Mouse (Mus musculus): ENCODE data around the gene Fn3k. TPM values are rescaled to one million over a fixed set of nuclear protein-coding genes. Genes with fewer than 3 reads are reported as not detected.

Fn3k gene
- polyA plus RNA-seq (2014; fragmentation: Nextera tagmentation; extraction: Ambion mirVana), result 1.7 and 1.8 TPM in 2 replicates

- Histone ChIP-seq H3K27ac (ENCODE audit: low read depth, low read length) (no peak within 1 kb of the TSS), H3K27me3 (ENCODE audit: control insufficient read depth, insufficient read depth, low read length) (no peaks in the 10 kb centered on the region), H3K4me3 (ENCODE audit: low read depth, low read length) (peak within 1 kb of the TSS; percentile 25), H3K4me1 (ENCODE audit: control insufficient read depth, insufficient read depth, low read length) (peaks cover 4% of the 10 kb centered on the region; the same call in 1 of the 2 replicates), H3K9me3 (ENCODE audit: control insufficient read depth, low read length) (no peaks in the 10 kb centered on the region), H3K36me3 (ENCODE audit: control insufficient read depth, insufficient read depth, low read length) (no peaks in the 10 kb centered on the region), H3K9ac (ENCODE audit: low read length) (peak within 1 kb of the TSS; percentile 50), H3K4me2 (peak within 1 kb of the TSS; percentile 54)
- DNase-seq (ENCODE audit: low spot score, missing footprints) (peak; percentile 94), ATAC-seq (ENCODE audit: low FRiP score) (peak; percentile 93)
- 10% methylated on average over 30 of the region's 30 CpGs for WGBS
Measured at GRCm38 (mm10) chr11:121434156-121435155, at the start of gene Fn3k. TSS of gene Fn3k (plus strand) at chr11:121434913.

- Histone ChIP-seq H3K27me3 (ENCODE audit: control insufficient read depth, insufficient read depth, low read length) (peaks cover 8% of the 10 kb centered on the region; the same call in 1 of the 2 replicates), H3K9ac (ENCODE audit: low read length) (peak within 1 kb of the TSS; percentile 50; the same call in 1 of the 2 replicates), H3K4me3 (ENCODE audit: low read depth, low read length) (peak within 1 kb of the TSS; percentile 51), H3K27ac (ENCODE audit: low read depth, low read length) (no peak within 1 kb of the TSS), H3K4me2 (peak within 1 kb of the TSS; percentile 82), H3K36me3 (ENCODE audit: control insufficient read depth, insufficient read depth, low read length) (no peaks in the 10 kb centered on the region), H3K4me1 (ENCODE audit: control insufficient read depth, insufficient read depth, low read length) (no peaks in the 10 kb centered on the region), H3K9me3 (ENCODE audit: control insufficient read depth, low read length) (no peaks in the 10 kb centered on the region)
- WGBS, result 1% methylated on average over 61 of the region's 61 CpGs
- peak; percentile 98 for DNase-seq (ENCODE audit: low spot score, missing footprints)
- peak; percentile 99 for ATAC-seq (ENCODE audit: low FRiP score)
Measured at GRCm38 (mm10) chr11:121387750-121388553, 46.8 kb upstream of the Fn3k start, which contains the start of gene Rab40b. TSS of gene Rab40b (minus strand) at chr11:121388251.

GRCm38 (mm10) chr11:121388554-121388945 is 46.2 kb upstream of the Fn3k start:
- H3K9me3 ChIP-seq (ENCODE audit: control insufficient read depth, low read length), result no peaks in the 10 kb centered on the region
- H3K4me3 ChIP-seq (ENCODE audit: low read depth, low read length), result peak overlapping the region; percentile 51
- H3K36me3 ChIP-seq (ENCODE audit: control insufficient read depth, insufficient read depth, low read length), result no peaks in the 10 kb centered on the region
- WGBS, result 10% methylated on average over 6 of the region's 6 CpGs
- DNase-seq (ENCODE audit: low spot score, missing footprints) (no peak), ATAC-seq (ENCODE audit: low FRiP score) (no peak; the same call in 1 of the 2 replicates)
- peaks cover 8% of the 10 kb centered on the region; the same call in 1 of the 2 replicates for H3K27me3 ChIP-seq (ENCODE audit: control insufficient read depth, insufficient read depth, low read length)
- H3K4me2 ChIP-seq, result peak overlapping the region; percentile 82
- H3K4me1 ChIP-seq (ENCODE audit: control insufficient read depth, insufficient read depth, low read length), result no peaks in the 10 kb centered on the region
- no peak overlapping the region for H3K27ac ChIP-seq (ENCODE audit: low read depth, low read length)
- H3K9ac ChIP-seq (ENCODE audit: low read length), result no peak overlapping the region

GRCm38 (mm10) chr11:121390793-121391192 is 43.9 kb upstream of the Fn3k start:
- peaks cover 8% of the 10 kb centered on the region; the same call in 1 of the 2 replicates for H3K27me3 ChIP-seq (ENCODE audit: control insufficient read depth, insufficient read depth, low read length)
- no peak overlapping the region for H3K9ac ChIP-seq (ENCODE audit: low read length)
- no peak for DNase-seq (ENCODE audit: low spot score, missing footprints)
- no peak overlapping the region for H3K4me2 ChIP-seq
- no peak overlapping the region for H3K27ac ChIP-seq (ENCODE audit: low read depth, low read length)
- 69% methylated on average over 3 of the region's 3 CpGs for WGBS
- H3K4me1 ChIP-seq (ENCODE audit: control insufficient read depth, insufficient read depth, low read length), result no peaks in the 10 kb centered on the region
- no peak for ATAC-seq (ENCODE audit: low FRiP score)
- no peak overlapping the region for H3K4me3 ChIP-seq (ENCODE audit: low read depth, low read length)
- no peaks in the 10 kb centered on the region for H3K9me3 ChIP-seq (ENCODE audit: control insufficient read depth, low read length)
- H3K36me3 ChIP-seq (ENCODE audit: control insufficient read depth, insufficient read depth, low read length), result no peaks in the 10 kb centered on the region

- no peak for ATAC-seq (ENCODE audit: low FRiP score)
- no peak for DNase-seq (ENCODE audit: low spot score, missing footprints)
- Histone ChIP-seq H3K36me3 (ENCODE audit: control insufficient read depth, insufficient read depth, low read length) (no peaks in the 10 kb centered on the region), H3K4me2 (no peak overlapping the region), H3K9ac (ENCODE audit: low read length) (no peak overlapping the region), H3K4me1 (ENCODE audit: control insufficient read depth, insufficient read depth, low read length) (no peaks in the 10 kb centered on the region), H3K27me3 (ENCODE audit: control insufficient read depth, insufficient read depth, low read length) (no peaks in the 10 kb centered on the region), H3K9me3 (ENCODE audit: control insufficient read depth, low read length) (no peaks in the 10 kb centered on the region), H3K4me3 (ENCODE audit: low read depth, low read length) (no peak overlapping the region), H3K27ac (ENCODE audit: low read depth, low read length) (no peak overlapping the region)
- WGBS, result 88% methylated on average over 3 of the region's 3 CpGs
Measured at GRCm38 (mm10) chr11:121392405-121392804, 42.3 kb upstream of the Fn3k start.

GRCm38 (mm10) chr11:121407366-121408155 is 27.2 kb upstream of the Fn3k start:
- Histone ChIP-seq H3K27ac (ENCODE audit: low read depth, low read length) (no peak overlapping the region), H3K36me3 (ENCODE audit: control insufficient read depth, insufficient read depth, low read length) (no peaks in the 10 kb centered on the region), H3K4me3 (ENCODE audit: low read depth, low read length) (no peak overlapping the region), H3K4me2 (no peak overlapping the region), H3K9me3 (ENCODE audit: control insufficient read depth, low read length) (no peaks in the 10 kb centered on the region), H3K4me1 (ENCODE audit: control insufficient read depth, insufficient read depth, low read length) (no peaks in the 10 kb centered on the region), H3K9ac (ENCODE audit: low read length) (no peak overlapping the region), H3K27me3 (ENCODE audit: control insufficient read depth, insufficient read depth, low read length) (no peaks in the 10 kb centered on the region)
- ATAC-seq (ENCODE audit: low FRiP score), result no peak
- 68% methylated on average over 3 of the region's 3 CpGs for WGBS
- no peak for DNase-seq (ENCODE audit: low spot score, missing footprints)

- 87% methylated on average over 5 of the region's 5 CpGs for WGBS
- DNase-seq (ENCODE audit: low spot score, missing footprints) (no peak), ATAC-seq (ENCODE audit: low FRiP score) (no peak)
- Histone ChIP-seq H3K4me3 (ENCODE audit: low read depth, low read length) (no peak overlapping the region), H3K9me3 (ENCODE audit: control insufficient read depth, low read length) (no peaks in the 10 kb centered on the region), H3K4me1 (ENCODE audit: control insufficient read depth, insufficient read depth, low read length) (no peaks in the 10 kb centered on the region), H3K9ac (ENCODE audit: low read length) (no peak overlapping the region), H3K4me2 (no peak overlapping the region), H3K36me3 (ENCODE audit: control insufficient read depth, insufficient read depth, low read length) (no peaks in the 10 kb centered on the region), H3K27ac (ENCODE audit: low read depth, low read length) (no peak overlapping the region), H3K27me3 (ENCODE audit: control insufficient read depth, insufficient read depth, low read length) (no peaks in the 10 kb centered on the region)
Measured at GRCm38 (mm10) chr11:121414762-121415161, 20.0 kb upstream of the Fn3k start.

- ATAC-seq (ENCODE audit: low FRiP score) (no peak), DNase-seq (ENCODE audit: low spot score, missing footprints) (no peak)
- 81% methylated on average over 5 of the region's 5 CpGs for WGBS
- Histone ChIP-seq H3K4me1 (ENCODE audit: control insufficient read depth, insufficient read depth, low read length) (peaks cover under 1% of the 10 kb centered on the region; the same call in 1 of the 2 replicates), H3K27me3 (ENCODE audit: control insufficient read depth, insufficient read depth, low read length) (no peaks in the 10 kb centered on the region), H3K36me3 (ENCODE audit: control insufficient read depth, insufficient read depth, low read length) (no peaks in the 10 kb centered on the region), H3K27ac (ENCODE audit: low read depth, low read length) (no peak overlapping the region), H3K4me2 (no peak overlapping the region), H3K9ac (ENCODE audit: low read length) (no peak overlapping the region), H3K9me3 (ENCODE audit: control insufficient read depth, low read length) (no peaks in the 10 kb centered on the region), H3K4me3 (ENCODE audit: low read depth, low read length) (no peak overlapping the region)
Measured at GRCm38 (mm10) chr11:121415351-121415750, 19.4 kb upstream of the Fn3k start.

Data from midbrain, embryonic 11.5 days (tissue).